Comparison of ENCODE assay signal across 19 mouse cellular contexts in the genomic region with DNA sequence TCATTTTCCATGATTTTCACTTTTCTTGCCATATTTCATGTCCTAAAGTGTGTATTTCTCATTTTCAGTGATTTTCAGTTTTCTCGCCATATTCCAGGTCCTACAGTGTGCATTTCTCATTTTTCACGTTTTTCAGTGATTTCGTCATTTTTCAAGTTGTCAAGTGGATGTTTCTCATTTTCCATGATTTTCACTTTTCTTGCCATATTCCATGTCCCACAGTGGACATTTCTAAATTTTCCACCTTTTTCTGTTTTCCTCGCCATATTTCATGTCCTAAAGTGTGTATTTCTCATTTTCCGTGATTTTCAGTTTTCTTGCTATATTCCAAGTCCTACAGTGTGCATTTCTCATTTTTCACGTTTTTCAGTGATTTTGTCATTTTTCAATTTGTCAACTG. TPM values are rescaled to one million over a fixed set of nuclear protein-coding genes. Genes with fewer than 3 reads are reported as not detected.
"Had no signal": no experiment of that assay in that cellular context is flagged by ENCODE, and none has a peak within 500 bp of the region (broad histone marks: within the 10 kb centered on the region; RNA-seq: fewer than 3 reads in every experiment).

No protein-coding gene starts in this region.

RNA-seq across cellular contexts. Expression of gene Gm10720, which starts 0.4 kb away (rescaled TPM):
- total RNA-seq: layer of hippocampus, adult 8-10 months; layer of hippocampus, postnatal 14 days; left cerebral cortex, adult 18-20 months; left cerebral cortex, postnatal 10 days; left cerebral cortex, postnatal 4 days; liver, adult 2 months had no signal
- polyA plus RNA-seq: inflammation-experienced regulatory T-cells, adult 6 months; intestine, postnatal 0 days; kidney, postnatal 0 days; limb, embryonic 13.5 days; liver, adult 2 months; liver, embryonic 15.5 days; lung, adult 2 months; lung, postnatal 0 days; midbrain, embryonic 12.5 days; midbrain, embryonic 16.5 days; neural tube, embryonic 13.5 days; spleen, adult 2 months; stomach, embryonic 15.5 days; testis, adult 2 months had no signal

RNA-seq across cellular contexts. Expression of gene Gm10719, which starts 1.3 kb away (rescaled TPM):
- total RNA-seq: left cerebral cortex, postnatal 10 days had no signal
- polyA plus RNA-seq: intestine, postnatal 0 days; limb, embryonic 13.5 days; liver, adult 2 months; liver, embryonic 15.5 days; lung, adult 2 months; midbrain, embryonic 16.5 days; spleen, adult 2 months; stomach, embryonic 15.5 days; testis, adult 2 months had no signal

RNA-seq across cellular contexts. Expression of gene Gm10721, which starts 3.0 kb away (rescaled TPM):
- total RNA-seq: left cerebral cortex, adult 18-20 months; liver, adult 2 months had no signal
- polyA plus RNA-seq: intestine, postnatal 0 days; kidney, postnatal 0 days; limb, embryonic 13.5 days; liver, adult 2 months; liver, embryonic 15.5 days; lung, adult 2 months; midbrain, embryonic 12.5 days; midbrain, embryonic 16.5 days; neural tube, embryonic 13.5 days; spleen, adult 2 months; stomach, embryonic 15.5 days; testis, adult 2 months had no signal

RNA-seq across cellular contexts. Expression of gene Gm10718, which starts 7.5 kb away (rescaled TPM):
- polyA plus RNA-seq: limb, embryonic 13.5 days; liver, adult 2 months; liver, embryonic 15.5 days; lung, adult 2 months; midbrain, embryonic 16.5 days; neural tube, embryonic 13.5 days; spleen, adult 2 months; stomach, embryonic 15.5 days; testis, adult 2 months had no signal

RNA-seq across cellular contexts. Expression of gene Gm10717, which starts 9.3 kb away (rescaled TPM):
- total RNA-seq: layer of hippocampus, adult 8-10 months; left cerebral cortex, adult 18-20 months; liver, adult 2 months had no signal
- polyA plus RNA-seq: limb, embryonic 13.5 days; liver, adult 2 months; liver, embryonic 15.5 days; lung, adult 2 months; spleen, adult 2 months; stomach, embryonic 15.5 days; testis, adult 2 months had no signal
